Mouse (Mus musculus): Measurements from ENCODE around the gene Cspg4. TPM values are rescaled to one million over a fixed set of nuclear protein-coding genes. Genes with fewer than 3 reads are reported as not detected.

Gene Cspg4
- polyA plus RNA-seq, 1 experiment from 2014 or later: 4.1 TPM

Other genes starting within 250 kb of the Cspg4 start
- gene Lingo1, start 68.6 kb upstream of the Cspg4 start, polyA plus RNA-seq (2014; fragmentation: Nextera tagmentation; extraction: Ambion mirVana): 49.4 and 72.2 TPM in 2 replicates
- not detected in 2 replicates for gene Odf3l1, start 354 bp upstream of the Cspg4 start, polyA plus RNA-seq (2014; fragmentation: Nextera tagmentation; extraction: Ambion mirVana)
- 1.6 and 2.5 TPM in 2 replicates for gene Snx33, start 63.3 kb downstream of the Cspg4 start, polyA plus RNA-seq (2014; fragmentation: Nextera tagmentation; extraction: Ambion mirVana)
- 69.6 and 84.5 TPM in 2 replicates for gene Imp3, start 72.4 kb downstream of the Cspg4 start, polyA plus RNA-seq (2014; fragmentation: Nextera tagmentation; extraction: Ambion mirVana)
- gene Snupn, start 85.8 kb downstream of the Cspg4 start, polyA plus RNA-seq (2014; fragmentation: Nextera tagmentation; extraction: Ambion mirVana): 22.8 and 24.1 TPM in 2 replicates
- gene Ptpn9, start 129.9 kb downstream of the Cspg4 start, polyA plus RNA-seq (2014; fragmentation: Nextera tagmentation; extraction: Ambion mirVana): 28.2 and 35.3 TPM in 2 replicates
- 23.4 and 40.8 TPM in 2 replicates for gene Sin3a, start 207.0 kb downstream of the Cspg4 start, polyA plus RNA-seq (2014; fragmentation: Nextera tagmentation; extraction: Ambion mirVana)